Mouse (Mus musculus): Measurements from ENCODE around the gene Cgnl1. TPM values are rescaled to one million over a fixed set of nuclear protein-coding genes. Genes with fewer than 3 reads are reported as not detected.

Cgnl1 gene
- total RNA-seq, 1 experiment from 2014 or later, result 0.25 TPM

DNA sequence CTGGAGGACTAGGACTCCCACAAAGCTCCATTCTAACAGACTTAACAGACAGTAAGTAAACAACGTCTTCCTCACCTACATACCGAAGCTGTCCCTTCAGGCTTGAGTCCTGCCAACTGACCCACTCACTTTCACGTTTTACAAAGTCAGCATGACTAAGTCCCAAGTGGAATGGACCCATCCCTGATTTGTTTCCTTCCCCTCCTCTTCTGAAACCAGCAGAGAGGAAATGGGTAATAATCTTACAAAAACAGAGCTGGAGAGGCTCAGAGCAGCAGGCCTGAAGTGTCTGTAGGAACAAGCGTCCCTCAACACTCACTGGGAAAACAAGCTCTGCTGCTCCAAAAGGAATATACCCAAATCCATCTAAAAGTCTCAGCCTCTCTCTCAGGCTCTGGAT, 77.2 kb downstream of the Cgnl1 start:
- ATAC-seq (replicated peaks in 1 of 2; ENCODE audit: insufficient read depth in 1 of 2, low FRiP score in 2 of 2, low TSS enrichment in 1 of 2, low read depth in 1 of 2, poor library complexity in 2 of 2, severe bottlenecking in 2 of 2), result no peak; a peak in 1 of 4 replicates

DNA sequence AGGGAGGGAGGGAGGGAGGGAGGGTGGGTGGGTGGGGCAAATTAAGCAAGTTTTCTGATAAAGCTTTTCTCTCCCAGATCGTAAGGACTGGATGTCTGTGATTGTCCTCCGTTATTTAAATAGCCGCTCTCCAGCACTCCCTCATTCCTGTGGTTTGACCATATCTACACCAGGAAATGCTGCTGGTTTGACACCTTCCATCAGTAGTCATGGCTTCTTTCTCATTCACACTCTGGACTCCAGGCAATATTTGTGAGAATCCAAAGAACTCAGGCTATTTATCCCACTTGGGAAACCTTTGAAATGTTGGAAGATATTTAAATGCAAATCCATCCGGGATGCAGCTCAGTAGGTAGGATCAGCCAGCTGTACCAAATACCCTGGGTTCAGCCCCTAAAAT, 77.6 kb downstream of the Cgnl1 start:
- ATAC-seq (replicated peaks in 1 of 2; ENCODE audit: insufficient read depth in 1 of 2, low FRiP score in 2 of 2, low TSS enrichment in 1 of 2, low read depth in 1 of 2, poor library complexity in 2 of 2, severe bottlenecking in 2 of 2), result no peak

DNA sequence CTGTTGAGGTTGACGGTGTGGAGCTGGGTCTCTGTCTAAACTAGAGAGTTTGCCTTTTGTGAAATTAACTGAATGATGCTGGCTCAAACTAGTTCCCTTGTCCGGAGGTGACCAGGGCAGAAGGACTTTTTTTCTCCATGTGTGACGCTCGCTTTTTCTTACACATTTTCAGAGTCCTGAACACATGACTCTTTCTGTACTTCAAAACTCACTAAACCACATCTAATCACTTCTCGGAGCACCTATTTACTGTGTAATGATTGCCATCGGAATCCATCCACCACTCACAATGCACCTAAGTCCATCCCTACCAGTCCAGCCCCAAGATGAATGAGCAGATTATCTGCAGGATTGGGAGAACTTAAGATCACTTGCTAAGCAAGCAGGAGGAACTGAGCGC, 79.2 kb downstream of the Cgnl1 start:
- no peak for ATAC-seq (replicated peaks in 1 of 2; ENCODE audit: insufficient read depth in 1 of 2, low FRiP score in 2 of 2, low TSS enrichment in 1 of 2, low read depth in 1 of 2, poor library complexity in 2 of 2, severe bottlenecking in 2 of 2)

DNA sequence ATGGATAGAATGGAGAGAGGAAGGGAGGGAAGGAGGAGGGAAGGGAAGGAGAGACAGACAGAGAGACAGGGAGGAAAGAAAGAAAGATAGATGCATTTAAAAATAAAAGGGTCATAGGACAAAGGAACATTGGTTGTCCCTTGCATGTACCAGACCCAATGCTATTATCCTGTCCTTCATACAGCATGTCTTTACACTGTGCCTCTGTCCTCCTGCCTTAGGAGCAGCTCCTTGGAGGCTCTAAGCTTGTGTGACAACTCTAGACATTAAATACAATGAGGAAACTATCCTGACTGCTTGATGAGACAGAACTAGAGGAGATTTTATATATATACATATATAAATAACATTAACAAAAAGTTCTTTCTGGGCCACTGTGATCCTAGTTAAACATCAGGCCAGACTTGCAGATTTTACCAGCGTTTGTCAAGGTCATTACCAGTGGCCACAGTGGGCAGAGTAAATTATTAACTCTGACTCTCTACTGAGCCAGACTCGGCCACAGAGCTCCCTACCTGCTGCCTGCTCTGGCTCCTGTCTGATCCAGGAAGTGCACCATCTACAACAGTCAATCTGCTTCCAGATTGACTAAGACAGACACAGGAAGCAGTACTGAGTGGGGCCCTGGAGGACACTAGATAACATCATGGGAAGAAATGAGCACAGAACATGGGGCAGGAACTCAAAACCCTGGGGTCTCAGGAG, 81.9 kb downstream of the Cgnl1 start:
- ATAC-seq (replicated peaks in 1 of 2; ENCODE audit: insufficient read depth in 1 of 2, low FRiP score in 2 of 2, low TSS enrichment in 1 of 2, low read depth in 1 of 2, poor library complexity in 2 of 2, severe bottlenecking in 2 of 2), result no peak

DNA sequence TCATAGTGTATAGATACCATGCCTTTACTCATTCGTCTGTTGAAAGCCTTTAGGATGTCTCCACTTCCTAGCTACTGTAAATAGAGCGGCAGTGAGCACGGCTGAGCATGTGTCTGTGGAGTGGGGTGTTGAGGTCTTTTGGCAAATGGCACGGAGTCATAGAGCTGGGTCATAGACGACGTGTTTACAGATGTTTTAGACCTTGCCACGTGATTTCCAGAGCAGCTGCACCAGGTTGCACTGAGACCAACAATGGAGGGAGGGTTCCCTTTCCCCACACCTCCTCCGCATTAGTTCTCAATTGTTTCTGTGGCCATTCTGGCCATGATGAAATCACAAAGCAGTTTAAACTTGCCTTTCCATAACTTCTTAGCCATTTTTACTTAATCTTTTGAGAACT, 84.9 kb downstream of the Cgnl1 start:
- no peak for ATAC-seq (replicated peaks in 1 of 2; ENCODE audit: insufficient read depth in 1 of 2, low FRiP score in 2 of 2, low TSS enrichment in 1 of 2, low read depth in 1 of 2, poor library complexity in 2 of 2, severe bottlenecking in 2 of 2)

DNA sequence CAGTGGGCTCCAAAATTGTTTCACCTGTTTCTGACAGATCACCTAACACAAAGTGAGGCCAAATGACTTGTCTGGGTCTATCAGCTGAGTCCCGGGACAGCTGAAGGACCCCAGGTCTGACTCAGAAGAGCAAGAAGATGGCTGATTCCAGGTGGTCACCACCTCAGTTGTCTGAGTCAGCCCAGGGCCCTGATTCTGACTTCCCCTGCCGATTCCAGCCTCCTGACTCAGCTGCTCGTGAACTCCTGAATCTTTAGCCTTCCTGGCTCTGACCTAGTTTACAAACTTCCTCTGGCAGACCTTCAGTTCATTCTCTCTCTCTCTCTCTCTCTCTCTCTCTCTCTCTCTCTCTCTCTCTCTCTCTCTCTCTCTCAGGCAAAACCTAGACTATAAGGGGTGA, 86.6 kb downstream of the Cgnl1 start:
- ATAC-seq (replicated peaks in 1 of 2; ENCODE audit: insufficient read depth in 1 of 2, low FRiP score in 2 of 2, low TSS enrichment in 1 of 2, low read depth in 1 of 2, poor library complexity in 2 of 2, severe bottlenecking in 2 of 2), result no peak

DNA sequence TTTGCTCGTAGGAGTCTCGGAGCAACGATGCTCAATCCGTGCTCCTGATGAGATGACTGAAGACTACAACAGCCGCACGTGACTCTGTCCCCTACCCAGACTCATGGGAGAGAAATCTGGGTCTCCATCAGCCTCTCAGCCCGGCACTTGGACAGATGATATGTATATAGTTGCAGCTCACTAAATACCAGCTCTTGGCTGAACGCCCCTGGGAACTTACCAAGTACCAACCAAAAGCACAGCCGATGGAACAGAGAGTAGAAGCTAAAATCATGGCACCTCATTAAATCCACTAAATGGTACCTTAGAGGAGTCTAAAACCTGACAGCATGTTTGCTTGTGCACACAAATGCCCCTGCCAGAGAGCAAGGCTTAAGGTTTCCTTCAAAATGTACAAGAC, 91.0 kb downstream of the Cgnl1 start:
- no peak for ATAC-seq (replicated peaks in 1 of 2; ENCODE audit: insufficient read depth in 1 of 2, low FRiP score in 2 of 2, low TSS enrichment in 1 of 2, low read depth in 1 of 2, poor library complexity in 2 of 2, severe bottlenecking in 2 of 2)

DNA sequence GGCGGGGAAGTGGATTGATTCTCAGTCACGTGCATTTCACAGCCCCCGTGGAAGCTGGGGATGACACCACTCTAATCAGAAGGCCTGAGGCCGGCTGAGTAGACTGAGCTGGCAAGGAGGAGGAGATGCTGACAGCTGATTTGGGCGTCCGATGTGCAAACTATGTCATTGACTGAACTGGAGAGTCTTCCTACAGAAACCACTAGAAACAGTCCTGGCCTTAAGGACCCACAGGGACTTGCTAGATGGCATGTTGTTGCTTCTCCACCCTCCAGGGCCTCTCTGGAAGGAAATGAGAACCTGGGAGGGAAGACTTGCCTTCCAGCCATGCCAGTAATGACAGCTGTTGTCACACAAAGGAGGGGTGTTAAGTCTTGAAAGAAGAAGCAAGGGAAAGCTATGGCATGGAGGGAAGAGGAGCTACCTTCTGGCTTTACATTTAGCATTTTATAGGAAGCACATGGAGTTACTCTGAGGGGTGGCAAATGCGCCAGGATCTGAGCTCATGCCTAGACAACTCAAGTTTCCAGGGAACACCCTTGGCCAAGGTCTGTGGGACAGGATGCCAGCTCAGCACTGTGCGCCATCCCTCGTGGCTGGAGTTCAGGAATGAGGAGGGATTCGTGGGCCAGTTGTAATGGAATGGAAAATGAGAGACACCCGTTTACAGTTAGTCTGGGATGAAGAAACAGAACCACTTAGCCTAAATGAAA, 92.1 kb downstream of the Cgnl1 start:
- ATAC-seq (replicated peaks in 1 of 2; ENCODE audit: insufficient read depth in 1 of 2, low FRiP score in 2 of 2, low TSS enrichment in 1 of 2, low read depth in 1 of 2, poor library complexity in 2 of 2, severe bottlenecking in 2 of 2), result no peak

DNA sequence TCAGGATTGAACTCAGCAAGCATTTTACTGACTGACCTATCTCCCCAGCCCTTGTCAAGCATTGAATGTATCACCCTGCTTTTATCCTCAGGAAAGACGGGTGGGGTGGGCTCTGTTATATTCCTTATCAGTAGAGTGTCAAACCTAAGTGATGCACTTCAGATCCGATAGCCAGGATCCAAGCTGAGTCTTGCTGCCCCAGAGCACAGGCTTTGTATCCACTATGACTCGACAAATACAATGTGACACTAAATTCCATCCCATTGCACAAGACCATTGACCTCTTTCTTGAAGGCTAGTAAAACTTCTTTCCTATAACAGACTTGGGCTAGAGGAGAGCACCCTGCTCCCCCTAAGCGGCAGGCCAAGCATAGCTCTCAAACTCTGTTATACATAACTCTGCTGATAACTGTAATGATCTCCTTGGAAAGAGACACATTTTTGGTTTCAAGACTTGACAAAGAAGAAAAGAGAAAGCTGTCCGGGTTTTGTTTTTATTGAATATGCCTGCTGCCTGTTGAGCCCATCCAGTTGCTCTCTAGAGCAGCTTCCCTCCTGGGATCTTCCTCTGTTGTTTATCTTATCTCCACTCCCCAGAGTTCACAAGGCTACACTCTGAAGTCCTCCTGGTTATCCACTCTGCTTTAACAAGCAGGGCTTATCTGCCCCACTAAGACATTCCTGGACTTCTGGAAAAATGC, 94.3 kb downstream of the Cgnl1 start:
- no peak for ATAC-seq (replicated peaks in 1 of 2; ENCODE audit: insufficient read depth in 1 of 2, low FRiP score in 2 of 2, low TSS enrichment in 1 of 2, low read depth in 1 of 2, poor library complexity in 2 of 2, severe bottlenecking in 2 of 2)

DNA sequence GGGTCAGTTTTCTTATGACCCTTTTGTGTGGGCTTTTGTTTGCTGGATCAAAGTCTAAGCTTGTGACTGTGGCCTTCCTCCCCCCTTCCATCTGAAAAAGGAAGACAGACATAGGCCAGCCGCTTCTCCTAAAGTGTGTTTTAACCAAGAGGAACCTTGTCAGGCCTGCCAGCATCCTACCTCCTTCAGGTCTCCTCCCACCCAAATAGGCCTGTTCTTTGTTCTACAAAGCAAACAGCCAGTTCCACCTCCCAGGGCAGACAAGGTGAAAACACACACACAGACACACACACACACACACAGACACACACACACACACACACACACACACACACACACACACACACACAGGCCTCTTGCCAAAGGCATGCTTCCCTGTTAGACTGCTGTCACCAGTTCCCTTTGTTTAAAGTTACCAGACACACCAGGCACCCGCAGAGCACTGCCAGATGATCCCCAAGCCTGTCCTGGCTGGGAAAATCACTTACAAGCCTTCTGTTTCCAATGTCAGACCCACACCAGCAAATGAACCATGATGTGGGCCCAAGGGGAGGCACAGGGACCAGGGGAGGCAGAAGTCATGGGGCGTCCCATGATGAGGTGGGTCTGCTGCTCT, 95.5 kb downstream of the Cgnl1 start:
- no peak for ATAC-seq (replicated peaks in 1 of 2; ENCODE audit: insufficient read depth in 1 of 2, low FRiP score in 2 of 2, low TSS enrichment in 1 of 2, low read depth in 1 of 2, poor library complexity in 2 of 2, severe bottlenecking in 2 of 2)

DNA sequence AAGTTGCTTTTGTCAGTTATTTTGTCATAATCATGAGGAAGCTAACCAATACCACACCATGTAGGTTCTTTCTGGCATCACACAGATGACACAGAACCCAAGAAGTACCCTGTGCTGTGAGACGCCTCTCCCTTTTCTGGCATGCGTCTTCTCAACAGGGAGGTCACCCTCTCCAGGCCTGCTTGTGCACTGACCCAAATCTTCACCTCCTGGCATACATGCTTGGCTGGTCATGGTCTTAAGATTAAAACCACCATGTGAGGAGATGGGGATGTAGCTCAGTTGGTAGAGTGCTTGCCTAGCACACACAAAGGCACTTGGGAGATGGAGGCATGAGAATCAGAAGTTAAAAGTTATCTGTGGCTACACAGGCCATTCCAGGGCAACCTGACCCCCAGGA, 96.2 kb downstream of the Cgnl1 start:
- ATAC-seq (replicated peaks in 1 of 2; ENCODE audit: insufficient read depth in 1 of 2, low FRiP score in 2 of 2, low TSS enrichment in 1 of 2, low read depth in 1 of 2, poor library complexity in 2 of 2, severe bottlenecking in 2 of 2), result no peak

DNA sequence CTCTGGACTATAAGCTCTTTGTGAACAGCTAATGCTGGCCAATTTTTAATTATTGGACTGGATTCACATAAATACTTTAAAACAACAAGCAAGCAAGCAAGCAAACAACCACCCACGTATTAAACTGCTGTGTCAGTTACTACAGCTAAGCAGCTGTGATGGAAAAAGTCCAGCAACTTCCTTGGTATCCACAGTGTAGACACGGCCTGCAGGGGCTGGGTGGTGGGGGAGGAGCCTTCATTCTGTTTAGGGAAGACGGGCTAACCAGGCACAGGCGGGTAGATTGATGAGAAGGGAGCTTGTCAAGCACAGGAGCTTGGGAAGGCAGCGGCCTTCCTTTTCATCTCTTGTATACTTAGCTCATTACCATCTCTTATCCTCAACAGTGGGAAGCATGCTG, 96.9 kb downstream of the Cgnl1 start:
- no peak for ATAC-seq (replicated peaks in 1 of 2; ENCODE audit: insufficient read depth in 1 of 2, low FRiP score in 2 of 2, low TSS enrichment in 1 of 2, low read depth in 1 of 2, poor library complexity in 2 of 2, severe bottlenecking in 2 of 2)

DNA sequence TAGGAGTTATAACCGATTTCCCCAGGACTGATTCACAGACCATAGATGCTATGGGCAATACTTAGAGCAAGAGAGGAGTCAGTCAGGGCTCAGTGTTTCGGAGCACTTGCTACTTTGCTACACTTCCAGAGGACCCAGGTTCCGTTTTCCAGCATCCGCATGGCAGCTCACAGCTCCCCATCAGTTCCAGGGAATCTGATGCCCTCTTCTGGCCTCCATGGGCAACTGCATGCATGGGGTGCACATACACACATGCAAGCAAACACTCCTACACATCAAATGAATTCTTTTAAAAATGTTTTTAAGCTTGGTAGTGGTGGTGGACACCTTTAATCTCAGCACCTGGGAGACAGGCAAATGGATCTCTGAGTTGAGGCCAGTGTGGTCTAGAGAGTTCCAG, 98.9 kb downstream of the Cgnl1 start:
- ATAC-seq (replicated peaks in 1 of 2; ENCODE audit: insufficient read depth in 1 of 2, low FRiP score in 2 of 2, low TSS enrichment in 1 of 2, low read depth in 1 of 2, poor library complexity in 2 of 2, severe bottlenecking in 2 of 2), result no peak

DNA sequence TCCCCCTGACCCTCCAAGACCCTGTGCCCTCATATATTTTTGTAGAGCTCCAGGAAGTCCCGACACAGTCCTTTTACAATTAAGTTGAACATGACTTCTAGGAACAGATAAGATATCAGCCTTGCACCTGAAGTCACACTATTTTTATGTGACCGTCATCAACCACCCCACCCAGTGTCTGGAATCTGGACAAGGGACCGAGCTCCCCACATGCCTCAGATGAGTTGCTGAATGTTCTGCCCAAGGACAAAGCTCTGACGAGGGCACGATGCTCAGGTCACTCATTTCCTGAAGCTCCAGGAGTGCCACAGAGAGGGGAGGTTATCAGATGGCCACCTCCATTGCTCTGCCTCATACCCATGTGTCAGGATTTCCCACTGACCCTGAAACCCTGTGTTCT, 100.7 kb downstream of the Cgnl1 start:
- ATAC-seq (replicated peaks in 1 of 2; ENCODE audit: insufficient read depth in 1 of 2, low FRiP score in 2 of 2, low TSS enrichment in 1 of 2, low read depth in 1 of 2, poor library complexity in 2 of 2, severe bottlenecking in 2 of 2), result no peak

DNA sequence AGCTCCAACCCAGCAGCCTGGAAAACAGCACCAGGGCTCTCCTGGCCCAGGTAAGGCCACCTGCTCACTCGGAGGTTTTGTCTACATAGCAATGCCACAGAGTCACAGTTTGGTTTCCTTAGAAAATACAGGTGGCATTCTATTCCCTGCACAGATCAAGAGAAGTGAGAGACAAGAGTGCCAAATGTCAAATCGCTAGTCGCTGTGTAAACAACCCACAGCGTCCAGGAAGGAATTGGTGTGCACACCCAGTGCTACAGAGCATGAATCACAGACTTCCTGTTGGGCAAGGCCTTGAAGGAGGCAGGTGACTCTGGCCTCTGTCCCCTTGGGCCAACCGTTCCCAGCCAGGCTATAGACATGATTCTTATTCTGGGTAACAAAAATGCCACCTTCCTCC, 103.8 kb downstream of the Cgnl1 start:
- ATAC-seq (replicated peaks in 1 of 2; ENCODE audit: insufficient read depth in 1 of 2, low FRiP score in 2 of 2, low TSS enrichment in 1 of 2, low read depth in 1 of 2, poor library complexity in 2 of 2, severe bottlenecking in 2 of 2), result no peak

DNA sequence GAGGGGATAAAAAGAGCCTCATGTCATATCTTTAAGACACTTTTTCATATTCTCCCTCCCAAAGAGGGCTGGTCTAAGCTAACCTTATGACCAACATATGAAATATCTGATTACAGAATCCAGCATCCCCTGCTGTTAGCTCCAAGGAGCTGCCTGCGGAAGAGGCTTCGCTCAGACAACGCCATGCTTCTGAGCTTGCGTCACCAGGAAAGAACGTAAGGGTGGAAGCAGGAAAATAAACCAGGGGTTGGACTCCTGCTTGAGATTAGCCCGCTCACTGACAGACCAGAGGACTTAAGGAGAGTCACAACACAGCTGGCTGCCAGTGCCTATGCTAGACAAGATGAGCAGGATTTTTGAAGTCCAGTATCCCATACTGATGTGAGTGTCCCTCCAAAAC, 105.0 kb downstream of the Cgnl1 start:
- no peak for ATAC-seq (replicated peaks in 1 of 2; ENCODE audit: insufficient read depth in 1 of 2, low FRiP score in 2 of 2, low TSS enrichment in 1 of 2, low read depth in 1 of 2, poor library complexity in 2 of 2, severe bottlenecking in 2 of 2)

DNA sequence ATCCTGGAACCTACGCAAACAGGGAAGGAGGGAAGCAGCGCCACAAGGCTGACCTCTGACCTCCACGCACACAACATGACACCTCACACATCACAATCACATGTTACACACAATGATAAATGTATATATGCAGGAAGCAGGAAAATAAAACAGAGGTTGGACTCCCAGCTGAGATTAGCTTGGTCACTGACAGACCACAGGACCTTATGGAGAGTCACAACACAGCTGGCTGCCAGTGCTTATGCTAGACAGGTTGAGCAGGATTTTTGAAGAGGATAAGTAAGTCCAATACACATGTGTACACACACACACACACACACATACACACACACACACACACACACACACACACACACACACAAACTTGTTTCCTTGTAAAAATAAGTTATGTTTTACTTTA, 105.9 kb downstream of the Cgnl1 start:
- no peak for ATAC-seq (replicated peaks in 1 of 2; ENCODE audit: insufficient read depth in 1 of 2, low FRiP score in 2 of 2, low TSS enrichment in 1 of 2, low read depth in 1 of 2, poor library complexity in 2 of 2, severe bottlenecking in 2 of 2)

DNA sequence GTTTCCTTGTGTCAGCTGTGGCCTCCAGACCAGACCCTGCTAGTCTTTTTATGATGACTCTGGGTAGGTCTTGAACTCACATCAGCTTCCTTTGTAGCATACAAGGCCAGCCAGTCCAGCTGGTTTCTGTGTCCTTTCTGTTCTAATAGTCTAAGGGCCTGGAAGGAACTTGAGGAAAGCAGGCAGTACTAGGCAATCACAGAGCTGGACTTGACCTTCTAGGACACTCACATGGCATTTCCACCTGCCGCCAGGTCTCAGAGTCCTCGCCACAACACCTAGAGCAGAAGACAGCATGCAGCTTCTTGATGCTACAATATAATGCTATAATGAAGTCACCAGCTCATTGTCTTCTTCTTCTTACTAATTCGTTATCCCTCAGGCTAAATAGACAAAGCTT, 106.5 kb downstream of the Cgnl1 start:
- ATAC-seq (replicated peaks in 1 of 2; ENCODE audit: insufficient read depth in 1 of 2, low FRiP score in 2 of 2, low TSS enrichment in 1 of 2, low read depth in 1 of 2, poor library complexity in 2 of 2, severe bottlenecking in 2 of 2), result no peak
